Mouse (Mus musculus) common myeloid progenitor, adult 5-6 weeks (primary cell): ENCODE data around the gene Lingo3. TPM values are rescaled to one million over a fixed set of nuclear protein-coding genes. Genes with fewer than 3 reads are reported as not detected.
"Not testable (repeated sequence)": the region's sequence is repeated elsewhere in the genome, so short reads cannot be mapped to it uniquely, and the experiment has no call there.

ENCODE experiments used
- ATAC-seq: replicated peaks from 2 replicates; pipeline ENCODE4 v1.8.0; 2016; ENCODE audit warnings: low read depth, mild to moderate bottlenecking, moderate TSS enrichment, inconsistent platforms; ENCODE audit not compliant: poor library complexity, severe bottlenecking
- total RNA-seq: library from RNA; stranded (forward); fragments of 200-1000, 187-1606 nt; gene quantifications from 2 replicates; pipeline ENCODE4 v1.2.3, GENCODE M21; 2017

Lingo3 gene
- total RNA-seq, 1 experiment from 2014 or later, result 0.05 TPM

DNA sequence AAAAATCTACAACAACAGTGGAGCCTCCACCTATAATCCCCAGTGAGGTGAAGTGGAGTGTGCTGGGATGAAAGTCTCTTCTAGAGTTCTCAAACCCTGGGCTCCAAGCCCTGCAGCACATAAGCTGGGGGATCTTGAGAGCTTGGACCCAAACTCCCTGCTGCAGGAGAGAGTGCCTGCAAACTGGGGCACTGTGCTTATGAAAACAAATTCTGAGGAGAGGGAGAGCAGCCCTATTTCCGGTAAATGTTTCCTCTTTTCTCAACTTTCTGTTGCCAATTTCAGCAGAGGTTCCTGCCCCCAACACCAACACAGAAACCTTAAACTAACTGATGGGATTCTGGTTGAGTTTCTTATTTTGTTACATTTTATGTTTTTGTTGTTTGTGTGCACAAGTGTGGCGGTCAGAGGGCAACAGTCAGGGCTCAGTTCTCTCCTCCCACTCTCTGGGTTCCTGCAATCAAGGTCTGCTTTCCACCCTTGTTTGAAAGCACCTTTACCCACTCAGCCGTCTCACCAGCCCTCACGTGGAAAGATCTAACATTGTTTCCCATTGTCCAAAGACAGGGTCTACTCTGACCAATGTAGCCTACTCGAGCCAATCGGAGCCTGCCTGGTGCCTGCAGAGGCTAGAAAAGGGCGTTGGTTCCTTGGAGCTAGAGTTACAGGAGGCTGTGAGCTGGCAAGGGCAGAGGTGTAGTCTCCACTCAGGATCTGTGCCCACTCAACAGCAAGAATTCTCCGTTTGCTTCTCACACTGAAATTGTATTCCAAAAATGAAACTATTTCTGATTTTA lies 19.8 kb downstream of the Lingo3 start:
- ATAC-seq, result no peak

GRCm38 (mm10) chr10:80823316-80823715 lies 20.5 kb downstream of the Lingo3 start:
- ATAC-seq, result no peak

DNA sequence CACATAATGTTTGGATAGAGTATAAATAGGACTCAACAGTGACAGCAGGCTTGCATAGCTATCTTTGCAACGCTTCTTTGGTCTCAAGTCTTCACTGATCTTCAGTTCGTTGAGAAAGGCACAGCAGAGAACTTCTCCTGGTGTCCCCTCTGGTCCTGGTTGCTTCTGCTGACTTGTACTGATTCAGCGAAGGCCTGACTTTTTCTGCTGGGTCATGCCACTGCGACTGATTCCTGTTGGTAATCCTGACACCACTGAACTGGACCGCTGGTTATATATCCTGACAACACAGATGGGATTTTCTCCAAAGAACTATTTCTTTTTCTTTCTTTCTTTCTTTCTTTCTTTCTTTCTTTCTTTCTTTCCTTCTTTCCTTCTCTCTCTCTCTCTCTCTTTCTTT lies 21.3 kb downstream of the Lingo3 start:
- no peak for ATAC-seq

- ATAC-seq, result no peak
Observed at GRCm38 (mm10) chr10:80821991-80822390, 21.8 kb downstream of the Lingo3 start.

DNA sequence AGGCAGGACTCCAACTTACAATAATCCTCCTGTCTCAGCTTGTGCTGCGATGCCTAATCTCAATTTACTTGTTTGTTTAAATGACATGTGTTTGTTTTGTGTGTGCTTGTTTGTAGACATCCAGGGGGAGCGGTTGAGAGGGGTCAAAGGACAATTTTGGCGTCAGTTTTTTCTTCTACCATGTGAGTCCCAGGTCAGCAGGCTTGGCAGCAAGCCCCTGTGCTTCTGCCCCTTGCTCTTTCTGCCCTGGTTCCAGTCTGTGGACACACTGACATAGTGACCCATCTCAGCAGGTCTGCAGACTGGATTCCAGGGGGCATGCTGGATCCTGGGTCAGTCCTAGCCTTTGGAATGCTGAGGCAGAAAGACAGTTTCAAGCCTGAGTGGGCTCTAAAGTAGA lies 24.4 kb downstream of the Lingo3 start:
- no peak for ATAC-seq

DNA sequence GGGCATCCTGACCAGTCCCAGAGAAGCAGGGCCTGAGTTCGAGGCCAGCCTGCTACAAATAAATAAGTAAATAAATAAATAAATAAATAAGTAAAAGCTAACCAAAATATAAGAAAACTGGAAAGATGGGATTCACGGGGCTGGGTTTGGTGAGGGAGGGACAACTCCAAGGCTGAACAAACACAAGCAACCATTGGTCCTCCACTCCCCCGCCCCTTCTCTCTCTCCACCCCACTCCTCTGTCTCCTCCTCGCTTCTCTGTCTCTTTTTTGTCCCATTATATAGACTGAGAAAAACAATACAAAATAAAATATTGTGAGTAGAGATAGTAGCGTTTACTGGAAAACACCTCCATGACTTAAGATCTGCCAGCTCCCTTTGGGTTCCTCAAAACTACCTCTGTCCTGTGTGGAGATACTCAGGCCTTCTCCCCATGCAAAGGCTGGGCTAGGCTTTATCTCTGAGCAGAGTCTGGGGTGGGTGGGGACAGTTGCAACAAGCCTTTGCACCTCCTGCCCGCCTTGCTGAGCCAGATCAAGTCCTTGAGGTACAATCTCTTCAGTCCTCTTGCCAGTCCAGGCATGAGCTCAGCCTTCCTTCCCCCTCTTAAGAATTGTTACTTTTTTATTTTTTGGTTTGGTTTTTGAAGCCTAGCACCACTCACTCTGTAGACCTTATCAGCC lies 25.1 kb downstream of the Lingo3 start:
- peak; percentile 69; the same call in 1 of the 2 replicates for ATAC-seq

DNA sequence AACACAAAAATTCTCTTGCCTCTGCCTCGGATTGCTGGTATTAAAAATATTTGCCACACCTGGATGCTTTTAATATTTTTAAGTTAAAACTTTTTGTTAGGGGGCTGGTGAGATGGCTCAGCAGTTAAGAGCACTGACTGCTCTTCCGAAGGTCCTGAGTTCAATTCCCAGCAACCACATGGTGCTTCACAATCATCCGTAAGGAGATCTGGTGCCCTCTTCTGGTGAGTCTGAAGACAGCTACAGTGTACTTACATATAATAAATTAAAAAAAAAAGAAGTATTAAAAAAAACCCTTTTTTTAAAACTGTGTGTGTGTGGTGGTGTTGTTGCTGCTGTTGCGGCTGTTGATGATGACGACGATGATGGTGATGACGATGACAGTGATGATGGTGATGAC lies 25.9 kb downstream of the Lingo3 start:
- ATAC-seq, result not testable (repeated sequence)

GRCm38 (mm10) chr10:80817164-80817563 lies 26.7 kb downstream of the Lingo3 start:
- no peak for ATAC-seq

GRCm38 (mm10) chr10:80816303-80816702 lies 27.5 kb downstream of the Lingo3 start:
- ATAC-seq, result peak; percentile 68

GRCm38 (mm10) chr10:80814800-80815199 lies 29.0 kb downstream of the Lingo3 start:
- ATAC-seq, result no peak

DNA sequence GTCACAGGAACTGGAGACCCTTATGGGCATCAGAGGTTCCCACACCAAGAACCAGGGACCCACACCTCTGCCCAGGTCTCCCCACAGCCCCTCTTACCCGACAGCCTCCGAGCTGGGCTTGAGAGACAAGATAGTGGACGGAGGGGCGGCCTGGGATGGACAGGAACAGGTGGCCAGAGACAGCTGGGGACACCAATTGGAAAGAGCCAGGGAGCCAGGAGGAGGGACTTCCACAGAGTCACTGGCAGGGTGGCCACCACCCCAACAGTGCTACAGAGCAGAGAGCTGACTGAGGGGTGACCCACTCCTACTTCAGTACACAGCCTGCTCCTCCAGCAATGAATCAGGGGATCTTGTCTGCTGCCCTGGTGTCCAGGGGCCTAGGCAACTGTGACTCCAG lies 30.5 kb downstream of the Lingo3 start, which contains the start of gene Jsrp1:
Jsrp1 (minus strand) TSS at position 133 of the 400 bp plus-strand sequence.
- no peak for ATAC-seq

DNA sequence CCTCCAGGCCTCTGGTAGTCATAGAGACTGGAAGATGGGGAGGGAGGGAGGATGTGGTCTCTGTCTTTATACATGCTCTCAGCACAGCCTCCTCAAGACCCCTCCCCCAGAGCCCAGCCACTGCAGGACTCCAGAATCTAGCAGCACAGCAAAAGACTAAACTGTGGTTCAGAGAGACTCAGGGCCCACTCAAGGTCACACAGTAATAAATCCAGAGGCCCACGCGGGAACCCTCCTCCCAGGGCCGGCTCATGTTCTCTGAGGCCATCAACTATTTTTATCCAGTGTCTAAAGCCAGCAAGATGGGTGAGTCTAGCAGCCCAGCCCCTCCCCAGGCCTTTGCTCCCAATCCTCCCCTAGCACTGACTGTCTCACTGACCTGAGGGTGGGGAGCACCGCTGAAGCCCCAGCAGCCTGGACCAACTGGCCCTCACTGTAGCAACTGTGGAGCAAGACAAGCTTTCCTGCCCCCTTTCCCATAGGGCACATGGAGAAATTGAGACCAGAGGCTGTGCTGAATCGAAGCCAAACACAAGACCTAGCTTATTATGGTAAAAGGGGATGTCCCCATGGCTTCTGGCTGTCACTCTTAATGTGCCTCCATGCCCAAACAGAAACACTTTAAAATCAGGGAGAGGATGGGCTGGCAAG lies 31.3 kb downstream of the Lingo3 start:
- no peak for ATAC-seq

- ATAC-seq, result no peak
Observed at GRCm38 (mm10) chr10:80810084-80810483, 33.8 kb downstream of the Lingo3 start.

DNA sequence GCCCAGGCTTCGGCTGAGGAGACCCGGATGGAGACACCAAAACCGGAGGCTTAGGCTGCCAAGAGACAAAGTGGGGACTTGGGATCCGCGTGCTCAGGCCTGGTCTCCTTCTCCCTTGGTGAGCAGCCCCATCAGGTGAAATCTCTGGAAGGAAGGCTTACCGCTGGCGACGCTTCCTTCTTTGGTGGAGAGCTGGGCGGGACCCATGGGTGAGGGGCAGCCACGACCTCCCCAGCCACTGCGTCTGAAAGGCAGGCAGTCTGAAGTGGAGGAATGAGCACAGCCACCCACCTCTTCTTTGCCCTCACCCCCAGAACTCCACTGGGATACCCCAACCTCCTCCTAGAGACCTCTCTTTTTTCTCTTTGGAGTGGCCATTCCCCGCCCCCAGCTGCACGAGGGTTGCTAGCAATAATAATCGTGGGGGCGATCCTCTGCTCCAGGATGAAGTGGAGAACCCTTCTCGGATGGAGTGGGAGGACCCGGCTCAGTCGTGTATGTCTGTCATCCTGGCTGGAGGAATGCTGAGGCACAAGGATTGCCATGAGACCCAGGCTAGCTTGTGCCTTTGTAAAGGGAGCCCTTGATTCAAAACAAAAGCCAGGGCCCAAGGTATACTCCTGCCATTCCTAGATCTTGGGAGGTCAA lies 34.7 kb downstream of the Lingo3 start:
- no peak for ATAC-seq

DNA sequence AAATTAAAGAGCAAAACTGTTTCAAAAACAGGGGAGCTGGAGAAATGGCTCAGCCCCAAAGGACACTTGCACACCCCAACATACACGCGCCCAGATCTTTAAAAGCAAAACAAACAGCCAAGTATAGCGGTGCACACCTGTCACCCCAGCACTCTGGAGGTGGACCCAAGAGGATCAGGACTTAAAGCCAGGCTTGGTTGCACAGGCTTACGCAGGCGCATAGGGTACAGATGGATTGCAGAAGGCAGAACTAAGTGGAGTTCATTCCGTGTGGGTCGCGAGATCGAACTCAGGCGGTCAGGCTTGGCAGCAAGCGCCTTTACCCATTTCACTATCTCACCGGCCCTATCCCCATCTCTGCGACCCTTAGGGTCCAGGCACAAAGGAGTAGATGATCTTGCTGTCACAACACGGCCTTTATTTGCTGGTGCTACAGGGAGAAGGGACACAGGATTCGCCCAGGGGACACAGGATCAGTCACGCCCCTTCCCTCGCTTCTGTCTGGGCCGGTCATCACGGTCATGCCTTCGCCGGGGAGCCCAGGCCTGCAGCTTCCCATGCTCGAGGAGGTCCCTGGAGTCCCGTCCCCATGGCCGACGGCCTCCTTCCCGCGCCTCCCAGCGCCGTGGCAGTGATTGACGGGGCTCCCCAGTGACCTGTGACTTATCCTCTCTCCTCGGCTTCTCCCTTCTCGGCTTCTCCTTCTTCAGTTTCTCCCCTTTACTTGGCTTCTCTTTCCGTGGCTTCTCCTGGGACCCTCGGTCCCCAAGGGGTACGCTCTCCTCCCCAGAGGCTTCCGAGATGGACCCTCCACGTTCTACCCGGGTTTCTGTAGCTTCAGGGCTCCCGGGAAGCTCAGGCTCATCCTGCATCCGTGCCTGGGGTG lies 35.5 kb downstream of the Lingo3 start:
- ATAC-seq, result no peak

DNA sequence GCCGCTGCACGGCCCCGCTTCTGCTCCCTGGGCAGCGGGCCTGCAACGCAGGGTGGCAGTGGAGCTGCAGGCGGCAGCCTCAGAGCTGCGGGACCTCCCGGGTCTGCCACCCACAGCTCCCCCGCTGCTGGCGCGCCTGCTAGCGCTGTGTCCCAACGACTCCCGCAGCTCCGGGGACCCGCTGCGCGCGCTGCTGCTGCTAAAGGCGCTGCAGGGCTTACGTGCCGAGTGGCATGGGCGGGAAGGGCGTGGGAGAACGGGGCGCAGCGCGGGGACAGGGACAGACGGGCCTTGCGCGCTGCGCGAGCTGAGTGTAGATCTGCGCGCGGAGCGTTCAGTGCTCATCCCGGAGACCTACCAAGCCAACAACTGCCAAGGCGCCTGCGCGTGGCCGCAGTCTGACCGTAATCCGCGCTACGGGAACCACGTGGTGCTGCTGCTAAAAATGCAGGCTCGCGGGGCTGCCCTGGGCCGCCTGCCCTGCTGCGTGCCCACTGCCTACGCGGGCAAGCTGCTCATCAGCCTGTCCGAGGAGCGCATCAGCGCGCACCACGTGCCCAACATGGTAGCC lies 36.7 kb downstream of the Lingo3 start:
- peak; percentile 51 for ATAC-seq

- no peak for ATAC-seq
Observed at GRCm38 (mm10) chr10:80806341-80807056, 37.3 kb downstream of the Lingo3 start.

DNA sequence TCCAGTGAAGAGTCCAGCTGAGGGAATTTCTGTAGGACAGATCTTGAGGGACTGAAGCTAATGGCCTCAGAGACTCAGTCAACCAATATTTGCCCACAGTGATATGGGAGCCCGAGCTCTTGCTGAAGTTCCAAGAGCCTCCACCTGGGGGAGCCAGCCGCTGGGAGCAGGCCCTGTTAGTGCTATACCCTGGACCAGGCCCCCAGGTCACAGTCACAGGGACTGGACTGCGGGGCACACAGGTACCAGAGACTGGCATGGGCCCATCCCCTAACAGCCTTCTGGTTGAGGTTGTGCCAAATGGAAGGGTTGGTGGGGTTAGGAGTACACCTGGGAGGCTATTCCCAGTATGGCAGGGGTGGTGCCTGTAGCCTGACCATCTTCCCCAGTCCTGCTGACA lies 37.9 kb downstream of the Lingo3 start:
- ATAC-seq, result peak; percentile 70

DNA sequence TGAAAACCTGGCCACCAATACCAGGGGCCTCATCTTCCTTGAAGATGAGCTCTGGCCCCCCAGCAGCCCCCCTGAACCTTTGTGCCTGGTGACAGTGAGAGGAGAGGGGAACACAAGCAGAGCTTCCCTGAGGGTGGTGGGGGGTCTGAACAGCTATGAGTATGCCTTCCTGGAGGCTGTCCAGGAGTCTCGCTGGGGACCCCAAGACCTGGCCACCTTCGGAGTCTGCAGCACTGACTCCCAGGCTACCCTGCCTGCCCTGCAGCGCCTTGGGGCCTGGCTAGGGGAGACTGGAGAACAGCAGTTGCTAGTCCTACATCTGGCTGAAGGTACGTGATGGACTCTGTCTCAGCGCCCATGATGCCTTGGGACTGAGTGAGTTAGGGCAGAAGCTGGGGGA lies 38.5 kb downstream of the Lingo3 start:
- ATAC-seq, result no peak
